Mouse (Mus musculus) limb, embryonic 10.5 days (tissue): ENCODE measurements around the gene Enox1. TPM values are rescaled to one million over a fixed set of nuclear protein-coding genes. Genes with fewer than 3 reads are reported as not detected.

Source experiments
- DNase-seq: peaks from one replicate; pipeline ENCODE4 v3.0.0-alpha.2; 2017; ENCODE audit warnings: low spot score
- H3K27ac ChIP-seq: fragments of 300-500 bp; sonication (generic); 2 replicates; pipeline ENCODE4 v1.5.1; 2016; ENCODE audit warnings: mild to moderate bottlenecking
- H3K27me3 ChIP-seq: fragments of 300-500 bp; sonication (generic); 2 replicates; pipeline ENCODE4 v1.6.1; 2016; ENCODE audit warnings: low read depth, mild to moderate bottlenecking; ENCODE audit not compliant: poor library complexity, severe bottlenecking
- H3K36me3 ChIP-seq: fragments of 300-500 bp; sonication (generic); 2 replicates; pipeline ENCODE4 v1.6.1; 2016; ENCODE audit warnings: mild to moderate bottlenecking, moderate library complexity
- H3K4me1 ChIP-seq: fragments of 300-500 bp; sonication (generic); 2 replicates; pipeline ENCODE4 v1.6.1; 2016
- H3K4me3 ChIP-seq: fragments of 300-500 bp; sonication (generic); 2 replicates; pipeline ENCODE4 v1.5.1; 2016; ENCODE audit warnings: mild to moderate bottlenecking, moderate library complexity
- H3K9me3 ChIP-seq: fragments of 300-500 bp; sonication (generic); replicated peaks from 2 replicates; pipeline ENCODE4 v1.6.1; 2016; ENCODE audit warnings: mild to moderate bottlenecking
- WGBS: fragments of 180-500 bp; shearing (Covaris S2); methylation state at CpG from one replicate; pipeline ENCODE4 v1.1.7; 2016; 5-methylcytosine and 5-hydroxymethylcytosine counted together
- polyA plus RNA-seq: library from polyadenylated mRNA; unstranded; fragments of >200 nt; fragmentation: Nextera tagmentation; extraction: Ambion mirVana; gene quantifications from 2 replicates; pipeline ENCODE4 v1.2.1, GENCODE M21; 2016

The Enox1 gene
- polyA plus RNA-seq, 1 experiment from 2014 or later, result 7.0 TPM

GRCm38 (mm10) chr14:77456876-77457275, 300.3 kb downstream of the Enox1 start:
- no peaks in the 10 kb centered on the region for H3K27me3 ChIP-seq
- H3K4me3 ChIP-seq, result no peak overlapping the region
- DNase-seq, result no peak
- H3K27ac ChIP-seq, result no peak overlapping the region
- H3K9me3 ChIP-seq, result no peaks in the 10 kb centered on the region
- no peaks in the 10 kb centered on the region for H3K36me3 ChIP-seq
- H3K4me1 ChIP-seq, result peaks cover 13% of the 10 kb centered on the region
- WGBS, result 81% methylated on average over 7 of the region's 7 CpGs

- DNase-seq, result no peak
- H3K27ac ChIP-seq, result no peak overlapping the region
- H3K4me1 ChIP-seq, result peaks cover 11% of the 10 kb centered on the region
- 32% methylated on average over 9 of the region's 9 CpGs for WGBS
- no peaks in the 10 kb centered on the region for H3K36me3 ChIP-seq
- H3K27me3 ChIP-seq, result no peaks in the 10 kb centered on the region
- no peak overlapping the region for H3K4me3 ChIP-seq
- no peaks in the 10 kb centered on the region for H3K9me3 ChIP-seq
Measured at GRCm38 (mm10) chr14:77458217-77458616, 301.7 kb downstream of the Enox1 start.

- no peak overlapping the region for H3K4me3 ChIP-seq
- 89% methylated on average over 4 of the region's 4 CpGs for WGBS
- H3K36me3 ChIP-seq, result no peaks in the 10 kb centered on the region
- H3K27me3 ChIP-seq, result no peaks in the 10 kb centered on the region
- peaks cover 5% of the 10 kb centered on the region; the same call in 1 of the 2 replicates for H3K4me1 ChIP-seq
- no peaks in the 10 kb centered on the region for H3K9me3 ChIP-seq
- DNase-seq, result no peak
- no peak overlapping the region for H3K27ac ChIP-seq
Measured at GRCm38 (mm10) chr14:77463919-77464318, 307.4 kb downstream of the Enox1 start.

- DNase-seq, result no peak
- peaks cover 5% of the 10 kb centered on the region; the same call in 1 of the 2 replicates for H3K4me1 ChIP-seq
- H3K27ac ChIP-seq, result no peak overlapping the region
- no peaks in the 10 kb centered on the region for H3K27me3 ChIP-seq
- H3K36me3 ChIP-seq, result no peaks in the 10 kb centered on the region
- WGBS, result 91% methylated on average over 4 of the region's 4 CpGs
- no peaks in the 10 kb centered on the region for H3K9me3 ChIP-seq
- no peak overlapping the region for H3K4me3 ChIP-seq
Measured at GRCm38 (mm10) chr14:77464782-77465181, 308.2 kb downstream of the Enox1 start.

GRCm38 (mm10) chr14:77470577-77470976, 314.0 kb downstream of the Enox1 start:
- Histone ChIP-seq H3K27me3 (no peaks in the 10 kb centered on the region), H3K4me3 (no peak overlapping the region), H3K27ac (no peak overlapping the region), H3K4me1 (0 out of 2 replicates have a peak, but pooled peaks cover 2% of the 10 kb centered on the region), H3K9me3 (no peaks in the 10 kb centered on the region), H3K36me3 (no peaks in the 10 kb centered on the region)
- 97% methylated on average over 3 of the region's 3 CpGs for WGBS
- DNase-seq, result no peak

GRCm38 (mm10) chr14:77473501-77473900, 316.9 kb downstream of the Enox1 start:
- H3K4me3 ChIP-seq, result no peak overlapping the region
- no peak for DNase-seq
- H3K36me3 ChIP-seq, result no peaks in the 10 kb centered on the region
- WGBS, result 83% methylated on average over 4 of the region's 4 CpGs
- no peaks in the 10 kb centered on the region for H3K9me3 ChIP-seq
- H3K27ac ChIP-seq, result no peak overlapping the region
- H3K27me3 ChIP-seq, result no peaks in the 10 kb centered on the region
- H3K4me1 ChIP-seq, result 0 out of 2 replicates have a peak, but pooled peaks cover 2% of the 10 kb centered on the region

- DNase-seq, result no peak
- H3K27me3 ChIP-seq, result no peaks in the 10 kb centered on the region
- 47% methylated on average over 5 of the region's 5 CpGs for WGBS
- H3K27ac ChIP-seq, result no peak overlapping the region
- H3K4me1 ChIP-seq, result 0 out of 2 replicates have a peak, but pooled peaks cover 2% of the 10 kb centered on the region
- H3K4me3 ChIP-seq, result no peak overlapping the region
- H3K36me3 ChIP-seq, result no peaks in the 10 kb centered on the region
- no peaks in the 10 kb centered on the region for H3K9me3 ChIP-seq
Measured at GRCm38 (mm10) chr14:77474026-77474425, 317.5 kb downstream of the Enox1 start.

GRCm38 (mm10) chr14:77475134-77475820, 318.7 kb downstream of the Enox1 start:
- no peak overlapping the region for H3K27ac ChIP-seq
- no peaks in the 10 kb centered on the region for H3K9me3 ChIP-seq
- H3K27me3 ChIP-seq, result no peaks in the 10 kb centered on the region
- H3K36me3 ChIP-seq, result no peaks in the 10 kb centered on the region
- no peak overlapping the region for H3K4me3 ChIP-seq
- no peak for DNase-seq
- H3K4me1 ChIP-seq, result 0 out of 2 replicates have a peak, but pooled peaks cover 2% of the 10 kb centered on the region
- WGBS, result 76% methylated on average over 11 of the region's 11 CpGs

- 89% methylated on average over 4 of the region's 4 CpGs for WGBS
Measured at GRCm38 (mm10) chr14:77477704-77478103, 321.1 kb downstream of the Enox1 start.

GRCm38 (mm10) chr14:77478210-77478609, 321.6 kb downstream of the Enox1 start:
- no peaks in the 10 kb centered on the region for H3K27me3 ChIP-seq
- H3K4me1 ChIP-seq, result 0 out of 2 replicates have a peak, but pooled peaks cover 8% of the 10 kb centered on the region
- no peak overlapping the region for H3K27ac ChIP-seq
- H3K9me3 ChIP-seq, result no peaks in the 10 kb centered on the region
- H3K4me3 ChIP-seq, result no peak overlapping the region
- H3K36me3 ChIP-seq, result no peaks in the 10 kb centered on the region
- 93% methylated on average over 7 of the region's 7 CpGs for whole genome bisulfite sequencing
- no peak for DNase-seq

More at GRCm38 (mm10) chr14:77477704-77478103, 321.1 kb downstream of the Enox1 start:
- H3K27ac ChIP-seq, result no peak overlapping the region
- H3K9me3 ChIP-seq, result no peaks in the 10 kb centered on the region
- H3K4me1 ChIP-seq, result 0 out of 2 replicates have a peak, but pooled peaks cover 6% of the 10 kb centered on the region
- no peaks in the 10 kb centered on the region for H3K27me3 ChIP-seq
- no peak for DNase-seq
- H3K4me3 ChIP-seq, result no peak overlapping the region
- H3K36me3 ChIP-seq, result no peaks in the 10 kb centered on the region

GRCm38 (mm10) chr14:77478692-77479091, 322.1 kb downstream of the Enox1 start:
- Histone ChIP-seq H3K27me3 (no peaks in the 10 kb centered on the region), H3K4me3 (no peak overlapping the region), H3K4me1 (0 out of 2 replicates have a peak, but pooled peaks cover 8% of the 10 kb centered on the region), H3K27ac (no peak overlapping the region), H3K9me3 (no peaks in the 10 kb centered on the region), H3K36me3 (no peaks in the 10 kb centered on the region)
- DNase-seq, result no peak
- WGBS, result 98% methylated on average over 8 of the region's 8 CpGs

GRCm38 (mm10) chr14:77483076-77483475, 326.5 kb downstream of the Enox1 start:
- H3K9me3 ChIP-seq, result no peaks in the 10 kb centered on the region
- peak; percentile 54 for DNase-seq
- H3K27me3 ChIP-seq, result no peaks in the 10 kb centered on the region
- WGBS, result 25% methylated on average over 15 of the region's 15 CpGs
- H3K4me1 ChIP-seq, result 0 out of 2 replicates have a peak, but pooled peaks cover 6% of the 10 kb centered on the region
- no peak overlapping the region for H3K27ac ChIP-seq
- H3K36me3 ChIP-seq, result no peaks in the 10 kb centered on the region
- H3K4me3 ChIP-seq, result no peak overlapping the region

- Histone ChIP-seq H3K4me1 (0 out of 2 replicates have a peak, but pooled peaks cover 6% of the 10 kb centered on the region), H3K27ac (no peak overlapping the region), H3K9me3 (no peaks in the 10 kb centered on the region), H3K4me3 (no peak overlapping the region), H3K36me3 (no peaks in the 10 kb centered on the region), H3K27me3 (no peaks in the 10 kb centered on the region)
- no peak for DNase-seq
- 88% methylated on average over 8 of the region's 8 CpGs for WGBS
Measured at GRCm38 (mm10) chr14:77484951-77485447, 328.4 kb downstream of the Enox1 start.
